Mouse (Mus musculus): ENCODE measurements around the gene P2ry13. TPM values are rescaled to one million over a fixed set of nuclear protein-coding genes. Genes with fewer than 3 reads are reported as not detected.

The P2ry13 gene
- polyA plus RNA-seq, 1 experiment from 2014 or later = 1.8 TPM

DNA sequence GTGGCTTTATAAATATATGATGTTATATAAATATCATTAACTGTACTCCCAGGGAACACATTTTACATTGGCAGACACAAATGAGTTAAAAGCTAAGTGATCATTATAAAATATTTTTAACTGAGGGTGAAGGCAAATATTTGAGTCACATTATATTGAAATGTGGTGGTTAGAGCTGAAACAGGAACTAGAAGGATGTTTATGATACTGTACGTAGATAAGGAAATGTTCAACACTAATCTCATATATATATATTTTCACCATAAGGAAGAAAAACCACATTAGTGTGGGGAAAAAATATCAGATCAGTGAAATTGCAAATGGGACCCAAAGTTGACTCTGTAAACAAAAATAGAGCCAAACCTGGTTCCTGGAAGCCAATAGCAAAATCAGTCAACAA lies 50.2 kb downstream of the P2ry13 start:
- Histone ChIP-seq H3K27ac (no peak overlapping the region), H3K27me3 (replicated peaks) (no peaks in the 10 kb centered on the region), H3K9ac (no peak overlapping the region), H3K4me2 (no peak overlapping the region), H3K36me3 (no peaks in the 10 kb centered on the region), H3K4me1 (no peaks in the 10 kb centered on the region), H3K4me3 (no peak overlapping the region), H3K9me3 (replicated peaks) (no peaks in the 10 kb centered on the region)
- 71% methylated on average over 1 of the region's 1 CpGs for WGBS (ENCODE audit: insufficient replicate concordance)
- no peak for ATAC-seq

Other genes with a start within 250 kb of the P2ry13 start
- 1.9 and 2.1 TPM in 2 replicates for gene Med12l, start 205.1 kb downstream of the P2ry13 start, polyA plus RNA-seq (2016; fragmentation: Nextera tagmentation; extraction: Ambion mirVana)
- gene Gpr171, start 109.1 kb downstream of the P2ry13 start, polyA plus RNA-seq (2016; fragmentation: Nextera tagmentation; extraction: Ambion mirVana) = 2.2 and 2.3 TPM in 2 replicates
- gene P2ry14, start 57.3 kb downstream of the P2ry13 start, polyA plus RNA-seq (2016; fragmentation: Nextera tagmentation; extraction: Ambion mirVana) = 1.7 and 2.4 TPM in 2 replicates
- 0.08 TPM in 1 of 2 replicates, not detected in the other for gene Gpr87, start 15.8 kb downstream of the P2ry13 start, polyA plus RNA-seq (2016; fragmentation: Nextera tagmentation; extraction: Ambion mirVana)
- 1.4 and 2.2 TPM in 2 replicates for gene P2ry12, start 52.0 kb upstream of the P2ry13 start, polyA plus RNA-seq (2016; fragmentation: Nextera tagmentation; extraction: Ambion mirVana)
- 0.60 and 0.83 TPM in 2 replicates for gene Igsf10, start 133.5 kb upstream of the P2ry13 start, polyA plus RNA-seq (2016; fragmentation: Nextera tagmentation; extraction: Ambion mirVana)